Mouse (Mus musculus) urinary bladder, postnatal 36 days (tissue): ENCODE data around the gene Lcn3.
"Not testable (repeated sequence)": the region's sequence is repeated elsewhere in the genome, so short reads cannot be mapped to it uniquely, and the experiment has no call there.

ENCODE experiments used
- DNase-seq, 2 experiments: peaks; one replicate each; pipeline ENCODE4 v3.0.0; 2022; ENCODE audit warnings: low spot score in 2 of 2, mixed read lengths in 1 of 2

The Lcn3 gene

DNA sequence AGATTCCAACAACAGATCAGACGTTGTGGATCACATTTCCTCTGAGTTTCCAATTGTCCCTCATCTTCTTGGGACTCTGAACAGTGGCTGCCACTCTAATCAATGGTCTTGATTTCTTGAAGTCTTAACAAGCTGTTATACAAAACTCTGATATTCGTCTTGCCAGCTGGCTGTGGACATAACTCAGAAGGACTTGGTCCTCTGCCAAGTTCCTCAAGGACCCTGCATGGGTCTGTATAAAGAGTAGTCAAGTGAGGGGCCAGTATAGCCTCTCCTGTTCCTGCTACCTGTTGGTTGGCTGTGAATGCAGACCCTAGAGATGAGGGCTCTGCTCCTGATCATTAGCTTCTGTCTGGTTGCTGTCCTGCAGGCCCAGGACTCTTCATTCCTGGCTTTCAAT lies at the start of gene Lcn3:
Gene Lcn3 (plus strand): TSS at position 301 of the 400 bp plus-strand sequence.
- no peak for DNase-seq

DNA sequence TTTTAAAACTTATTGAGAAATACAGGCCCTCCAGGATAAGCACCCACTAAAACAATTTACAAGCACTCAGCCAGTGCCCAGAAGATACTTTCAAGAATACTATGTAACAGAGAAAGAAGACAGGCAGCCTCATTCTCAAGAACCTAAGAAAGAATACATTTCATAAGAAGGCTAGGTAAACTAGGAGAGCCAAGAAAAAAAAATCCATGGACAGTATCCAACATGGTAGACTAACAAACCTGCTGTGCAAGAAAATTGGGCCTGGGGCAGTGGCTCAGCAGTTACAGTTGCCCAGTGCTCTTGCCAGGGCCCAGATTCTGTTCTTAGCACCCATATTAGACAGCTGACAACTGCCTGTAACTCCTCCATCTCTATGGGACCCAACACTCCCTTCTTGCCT lies 48.1 kb upstream of the Lcn3 start:
- no peak for DNase-seq

DNA sequence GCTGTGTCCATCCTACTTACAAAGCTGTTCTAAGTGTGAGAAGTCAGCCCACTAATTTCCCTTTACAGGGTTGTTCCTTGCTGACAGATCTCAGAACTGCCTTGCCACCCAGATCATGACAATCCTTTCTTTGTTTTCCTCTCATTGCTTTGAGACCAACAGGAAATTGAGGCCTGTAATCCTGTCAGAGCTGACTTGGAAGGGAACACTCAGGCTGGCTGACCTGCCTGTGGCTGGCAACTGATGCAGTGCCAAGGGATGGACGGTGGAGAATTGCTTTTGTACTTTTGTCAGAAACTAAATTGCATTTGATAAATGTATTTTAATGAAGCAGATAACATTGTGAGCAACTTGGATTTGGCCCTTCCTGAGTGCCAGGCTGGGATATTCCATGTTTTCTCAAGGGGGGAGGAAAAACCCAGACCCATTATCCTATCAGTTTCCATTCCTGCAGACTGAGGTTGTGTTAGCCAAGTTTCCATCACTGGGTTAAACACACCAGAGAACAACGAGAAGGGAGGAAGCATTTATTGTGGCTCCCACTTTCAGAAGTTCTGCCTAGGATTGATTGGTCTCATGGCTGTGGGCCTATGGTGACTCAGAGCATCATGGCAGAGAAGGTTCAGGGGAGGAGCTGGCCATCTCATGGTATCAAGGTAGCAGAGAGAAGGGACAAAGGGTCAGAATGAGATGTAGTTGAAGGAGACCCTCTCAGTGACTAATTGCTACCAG lies 32.0 kb upstream of the Lcn3 start:
- DNase-seq, result no peak

DNA sequence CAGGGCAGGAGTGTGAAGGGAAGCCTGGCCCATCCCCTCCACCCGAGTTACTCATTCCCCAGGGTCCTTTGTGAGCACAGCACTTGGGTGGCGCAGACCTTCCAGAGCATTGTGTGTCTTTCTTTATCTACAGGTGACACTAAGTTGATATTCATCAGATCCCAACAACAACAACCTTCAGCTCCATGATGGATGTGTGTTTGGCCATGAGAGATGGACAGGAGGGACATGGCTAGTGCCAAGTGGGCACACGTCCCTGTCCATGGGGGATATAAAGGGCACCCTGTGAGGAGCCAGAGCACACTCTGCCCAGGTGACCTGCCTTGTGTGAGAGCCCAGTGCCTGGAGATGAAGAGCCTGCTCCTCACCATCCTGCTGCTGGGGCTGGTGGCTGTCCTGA lies 28.7 kb upstream of the Lcn3 start, which contains the start of gene Obp2b:
Gene Obp2b (plus strand): TSS at position 301 of the 400 bp plus-strand sequence.
- not testable (repeated sequence) for DNase-seq

DNA sequence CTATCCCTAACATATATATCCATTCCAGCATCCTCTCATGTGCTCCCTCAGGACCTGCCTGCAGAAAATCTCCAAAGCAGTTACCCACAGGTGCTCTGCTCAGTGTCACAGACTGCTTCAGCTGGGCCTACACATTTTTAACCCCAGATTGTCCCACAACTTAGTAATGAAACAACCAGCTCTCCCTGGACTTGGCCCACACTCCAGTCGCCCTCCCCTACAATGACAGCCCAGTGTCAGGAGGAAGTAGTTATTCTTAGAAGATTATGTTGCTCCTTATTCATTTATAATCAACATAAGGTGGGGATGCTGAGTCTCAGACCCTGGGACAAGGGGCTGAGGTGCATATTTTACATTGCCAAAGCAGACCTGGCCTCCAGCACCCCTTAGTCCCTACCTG lies 23.7 kb upstream of the Lcn3 start:
- DNase-seq, result no peak

DNA sequence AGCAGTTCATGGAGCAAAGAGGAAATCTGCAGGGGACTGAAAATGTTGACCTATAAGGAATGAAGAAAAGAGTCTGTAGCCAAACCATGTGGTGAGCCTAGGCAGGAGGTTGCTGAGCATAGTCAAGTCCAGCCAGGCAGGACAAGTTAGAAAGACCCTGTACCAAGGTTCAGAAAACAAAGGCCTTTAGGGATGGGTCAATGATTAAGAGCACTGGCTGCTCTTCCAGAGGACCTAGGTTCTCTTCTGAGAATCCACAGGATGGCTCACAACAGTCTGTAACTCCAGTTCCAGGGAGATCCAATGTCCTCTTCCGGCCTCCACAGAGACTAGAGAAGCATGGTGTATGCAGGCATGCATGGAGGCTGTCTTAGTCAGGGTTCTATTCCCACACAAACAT lies 11.2 kb upstream of the Lcn3 start:
- DNase-seq, result no peak

DNA sequence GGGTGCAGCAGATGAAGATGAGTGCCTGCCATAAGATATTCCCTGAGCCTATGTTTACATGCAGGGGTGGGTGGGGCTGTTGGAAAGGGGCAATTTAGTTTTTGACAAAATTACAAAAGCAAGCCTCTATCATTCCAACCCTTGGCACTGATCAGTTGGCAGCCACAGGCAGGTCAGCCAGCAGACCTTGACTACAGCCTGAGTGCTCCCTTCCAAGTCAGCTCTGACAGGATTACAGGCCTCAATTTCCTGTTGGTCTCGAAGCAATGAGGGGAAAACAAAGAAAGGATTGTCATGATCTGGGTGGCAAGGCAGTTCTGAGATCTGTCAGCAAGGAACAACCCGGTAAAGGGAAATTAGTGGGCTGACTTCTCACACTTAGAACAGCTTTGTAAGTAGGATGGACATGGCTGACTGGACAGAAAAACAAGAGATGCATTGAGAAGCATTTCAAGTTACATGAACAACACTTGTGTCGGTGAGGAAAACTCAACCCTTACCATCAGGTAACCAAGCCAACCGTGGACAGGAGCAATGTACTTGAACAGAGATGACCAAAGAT lies 7.2 kb upstream of the Lcn3 start:
- DNase-seq, result no peak

DNA sequence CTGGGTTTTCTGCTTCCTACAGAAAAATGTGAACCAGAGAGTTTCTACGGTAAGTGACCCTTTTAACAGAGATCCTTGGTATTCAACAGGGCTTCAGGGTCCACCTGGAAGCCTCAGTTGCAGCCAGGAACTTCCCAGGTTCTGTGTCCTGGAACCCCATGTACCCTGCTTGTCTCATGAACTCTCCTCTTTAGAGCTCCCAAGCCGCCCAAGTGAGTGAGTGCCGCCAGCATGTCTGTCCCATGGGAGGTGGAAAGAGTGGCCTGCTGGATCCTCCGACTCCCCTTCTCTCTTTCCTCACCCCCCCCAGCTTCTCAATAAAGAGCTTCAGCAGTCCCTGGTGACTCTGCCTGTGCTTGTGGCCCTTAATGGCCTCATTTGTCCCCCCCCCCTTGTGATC lies 2.4 kb downstream of the Lcn3 start:
- DNase-seq, result no peak

DNA sequence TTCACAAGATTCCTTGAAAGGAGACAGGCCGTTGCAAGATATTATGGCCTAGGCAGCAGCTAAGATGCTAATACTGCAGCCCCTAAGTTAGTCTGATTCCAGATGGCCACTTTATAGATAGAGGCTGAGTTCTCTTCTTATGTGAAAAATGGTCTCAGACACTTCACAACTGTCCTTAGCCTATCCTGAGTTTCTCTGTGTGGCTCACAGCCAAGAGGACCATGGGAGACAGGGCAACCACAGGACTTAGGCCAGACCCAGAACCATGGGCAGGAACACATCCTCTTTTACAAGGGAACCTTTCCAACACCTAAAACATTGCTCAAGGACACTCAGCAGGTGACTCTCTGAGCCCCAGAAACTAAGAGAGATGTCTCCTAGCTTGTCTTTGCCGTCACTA lies 8.1 kb downstream of the Lcn3 start:
- no peak for DNase-seq

DNA sequence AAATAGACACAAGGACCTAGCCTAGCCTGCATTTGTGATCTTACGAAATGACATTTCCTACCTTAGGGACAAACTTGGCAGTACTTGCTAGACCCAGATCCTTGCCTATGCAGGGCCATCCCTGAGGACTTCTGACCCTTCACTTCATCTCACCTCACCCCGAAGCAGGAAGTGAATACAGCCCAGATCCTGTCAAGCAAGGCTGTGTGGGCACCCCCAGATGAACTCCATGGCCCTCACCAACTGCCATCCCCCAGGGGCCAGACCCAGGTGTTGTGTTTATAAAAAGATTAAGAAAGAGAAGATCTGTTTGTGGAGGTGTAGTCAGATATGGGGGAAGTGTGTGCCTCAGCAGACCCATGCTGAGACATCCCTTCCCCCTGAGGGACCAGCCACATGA lies 9.3 kb downstream of the Lcn3 start:
- no peak for DNase-seq

DNA sequence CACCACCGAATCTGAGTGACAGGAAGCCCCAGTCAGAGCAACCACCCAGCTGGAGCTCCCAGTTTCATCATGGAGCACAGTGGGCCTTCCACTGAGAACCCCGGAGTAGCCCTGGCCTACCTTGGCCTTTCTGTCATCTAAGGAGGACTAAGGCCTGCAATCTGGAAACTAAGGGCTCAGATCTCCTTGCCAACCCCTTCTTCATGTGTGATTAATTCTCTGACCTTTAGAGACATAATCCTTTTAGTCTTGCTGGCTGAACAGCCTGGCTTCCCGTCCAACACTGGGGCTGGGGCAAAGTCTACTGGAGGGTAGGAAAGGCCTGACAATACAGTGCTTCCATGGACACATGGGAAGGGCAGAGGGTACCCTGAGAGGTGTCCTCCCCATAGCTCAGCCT lies 10.6 kb downstream of the Lcn3 start:
- no peak for DNase-seq

DNA sequence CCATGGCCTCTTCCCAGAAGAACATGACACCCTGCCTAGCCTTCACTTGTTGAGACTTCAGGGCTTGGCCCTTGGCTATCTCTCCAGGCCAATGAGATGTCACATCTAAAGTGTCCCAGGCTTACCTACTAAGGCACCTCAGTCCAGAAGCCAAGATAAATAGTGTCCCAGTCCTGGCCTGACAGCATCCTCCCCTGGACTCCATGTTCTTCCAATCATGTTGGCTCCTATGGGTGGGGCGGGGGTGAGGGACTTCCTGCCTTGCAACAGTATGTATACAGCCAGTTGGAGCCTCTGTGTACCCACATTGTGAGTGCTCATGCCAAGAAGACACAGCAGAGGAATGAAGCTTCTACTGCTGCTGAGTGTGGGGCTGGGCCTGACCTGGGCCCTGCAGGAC lies 11.3 kb downstream of the Lcn3 start, which contains the start of gene Lcn11:
Gene Lcn11 (plus strand): TSS at position 301 of the 400 bp plus-strand sequence.
- DNase-seq, result no peak

DNA sequence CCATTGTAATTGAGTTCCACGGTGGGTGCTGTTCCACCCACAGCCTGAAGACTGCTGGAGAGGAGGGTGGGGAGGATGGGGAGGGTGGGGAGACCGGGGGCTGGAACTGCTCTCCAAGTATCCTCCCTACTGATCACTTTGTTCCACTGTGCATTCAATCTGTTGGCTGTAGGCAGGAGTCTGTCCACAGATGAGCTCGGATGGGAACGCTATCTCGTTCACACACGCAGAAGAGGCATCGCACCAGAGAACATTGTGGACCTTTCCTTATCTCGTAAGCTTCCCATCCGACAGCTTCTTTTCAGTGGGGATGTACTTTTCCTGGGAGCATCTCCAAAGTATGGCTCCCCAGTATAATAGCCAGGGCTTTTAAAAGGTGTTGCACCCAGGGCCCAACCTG lies 13.7 kb downstream of the Lcn3 start:
- no peak for DNase-seq

DNA sequence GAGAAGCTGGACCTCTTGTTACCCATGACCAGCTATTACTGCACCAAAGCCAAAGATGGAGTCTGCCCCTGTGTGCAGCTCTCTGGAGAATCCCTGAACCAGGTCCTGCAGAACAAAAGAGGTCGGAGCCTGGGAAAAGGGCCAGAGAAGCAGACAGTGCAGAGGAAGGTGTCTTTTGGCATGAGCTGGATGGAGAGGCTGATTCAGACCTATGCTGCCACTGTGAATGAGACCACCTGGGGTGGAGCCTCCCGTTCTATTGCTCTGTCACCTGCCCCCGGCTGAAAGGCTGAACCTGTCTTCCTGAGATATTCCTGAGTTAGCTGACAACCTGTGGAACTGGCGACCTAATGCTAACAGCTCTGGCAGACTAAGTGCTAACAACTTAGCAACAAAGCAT lies 15.6 kb downstream of the Lcn3 start:
- DNase-seq, result no peak

DNA sequence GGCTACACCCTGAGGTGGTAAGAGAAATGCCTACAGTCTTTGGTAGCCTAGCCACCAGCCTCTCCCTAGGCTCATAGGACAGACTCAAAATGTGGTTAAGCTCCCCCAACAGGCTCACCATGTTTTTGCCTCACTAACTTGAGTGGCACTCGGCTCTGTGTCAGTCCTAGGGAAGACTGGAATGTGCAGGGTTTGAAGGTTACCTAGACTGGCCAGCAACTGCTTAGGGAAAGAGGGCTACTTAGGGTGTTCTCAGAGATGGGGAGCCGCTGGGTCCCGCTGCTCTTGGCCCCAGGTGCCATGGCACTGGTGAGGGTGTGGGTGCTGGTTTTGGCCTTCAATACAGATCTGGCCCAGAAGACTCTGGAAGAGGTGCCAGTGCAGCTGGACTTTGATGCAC lies 16.6 kb downstream of the Lcn3 start, which contains the start of gene Gm13539:
Gene Gm13539 (plus strand): TSS at position 301 of the 400 bp plus-strand sequence.
- DNase-seq, result no peak

DNA sequence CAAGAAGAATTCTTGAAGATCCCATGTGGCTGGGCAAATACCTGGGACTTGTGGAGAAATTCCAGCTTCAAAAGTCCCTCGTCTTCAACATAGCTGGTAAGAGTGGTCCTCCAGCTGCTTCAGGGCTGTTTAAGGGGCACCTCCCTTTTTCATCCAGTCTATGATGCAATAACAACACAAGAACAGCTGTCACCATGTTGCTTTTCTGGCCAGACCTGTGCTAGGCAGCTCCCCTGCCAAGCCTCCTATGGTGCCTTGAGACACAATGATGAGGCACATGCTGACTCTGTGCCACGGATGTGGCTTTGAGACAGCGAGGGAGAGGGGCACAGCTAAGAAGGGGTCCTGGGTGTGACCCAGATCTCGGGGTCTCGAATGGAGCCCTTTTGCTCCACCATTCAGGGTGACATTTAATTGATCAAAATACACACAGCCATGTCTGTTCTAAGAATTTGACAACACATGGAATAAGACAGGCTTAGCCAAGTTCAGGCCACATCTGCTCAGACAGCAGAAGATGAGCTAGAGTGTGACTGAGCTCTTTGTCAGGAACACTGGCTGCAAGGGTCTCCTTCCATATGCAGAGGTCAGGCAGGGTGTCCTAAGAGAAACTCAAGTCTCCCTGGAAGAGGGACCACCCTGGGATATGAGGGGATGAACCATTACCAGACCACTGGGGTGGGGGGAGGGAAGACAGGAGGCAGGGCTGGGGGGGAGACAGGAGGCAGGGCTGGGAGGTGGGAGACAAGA lies 20.4 kb downstream of the Lcn3 start:
- DNase-seq, result no peak

DNA sequence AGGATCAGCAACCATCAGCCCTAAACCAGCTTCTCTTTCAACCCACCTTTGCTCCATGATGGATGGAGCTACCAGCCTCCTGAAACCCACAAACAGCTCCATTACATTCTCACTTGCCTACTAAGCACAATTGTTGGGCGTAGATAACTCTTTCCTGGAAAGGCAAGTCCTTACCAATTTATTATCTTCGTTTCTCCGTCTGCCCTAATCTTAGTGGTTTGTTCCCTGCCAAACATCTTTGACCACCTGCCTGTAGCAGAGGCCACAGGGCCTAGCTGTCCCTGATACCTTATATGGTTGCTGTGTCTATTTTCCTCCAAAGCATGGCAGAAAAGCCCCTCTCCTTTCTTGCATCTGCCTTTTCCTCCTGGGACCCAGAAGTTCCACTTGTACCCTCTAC lies 23.7 kb downstream of the Lcn3 start:
- DNase-seq, result no peak

DNA sequence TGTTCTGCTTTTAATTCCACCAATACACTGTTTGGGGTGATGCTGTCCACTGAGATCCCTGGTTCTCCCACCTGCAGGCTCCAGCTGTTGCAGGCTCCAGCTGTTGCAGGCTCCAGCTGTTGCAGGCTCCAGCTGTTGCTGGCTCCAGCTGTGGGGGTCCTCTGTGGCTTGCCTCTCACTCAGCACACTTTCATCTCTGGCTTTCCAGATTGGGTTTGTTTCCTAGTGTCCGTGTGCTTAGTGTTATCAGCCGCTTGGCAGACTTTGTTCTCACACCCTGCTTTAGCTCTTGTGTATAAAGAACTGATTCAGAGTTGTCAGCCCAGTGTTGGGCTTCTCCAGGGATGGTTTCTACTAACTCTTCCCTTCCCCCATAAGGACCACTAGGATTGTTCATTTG lies 32.3 kb downstream of the Lcn3 start:
- DNase-seq, result no peak

DNA sequence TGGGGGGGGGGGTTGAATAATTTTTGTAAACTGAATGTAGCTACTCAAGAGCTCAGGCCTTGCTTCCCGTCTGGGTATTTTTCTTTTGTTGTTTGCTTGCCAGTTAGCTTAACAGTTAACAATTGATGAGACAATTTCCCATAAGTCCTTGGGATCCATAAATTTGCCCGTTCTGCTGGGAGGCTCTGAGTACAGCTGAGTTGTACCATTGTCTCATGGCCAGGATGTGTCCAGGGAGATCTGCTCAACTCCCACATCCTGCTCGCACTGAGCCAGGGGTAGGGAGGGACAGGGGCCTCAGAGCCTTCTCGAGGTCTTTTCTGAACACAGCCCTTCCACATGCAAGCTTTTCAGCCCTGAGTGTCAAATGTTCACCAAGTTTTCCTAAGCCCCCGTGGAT lies 32.7 kb downstream of the Lcn3 start:
- no peak for DNase-seq

DNA sequence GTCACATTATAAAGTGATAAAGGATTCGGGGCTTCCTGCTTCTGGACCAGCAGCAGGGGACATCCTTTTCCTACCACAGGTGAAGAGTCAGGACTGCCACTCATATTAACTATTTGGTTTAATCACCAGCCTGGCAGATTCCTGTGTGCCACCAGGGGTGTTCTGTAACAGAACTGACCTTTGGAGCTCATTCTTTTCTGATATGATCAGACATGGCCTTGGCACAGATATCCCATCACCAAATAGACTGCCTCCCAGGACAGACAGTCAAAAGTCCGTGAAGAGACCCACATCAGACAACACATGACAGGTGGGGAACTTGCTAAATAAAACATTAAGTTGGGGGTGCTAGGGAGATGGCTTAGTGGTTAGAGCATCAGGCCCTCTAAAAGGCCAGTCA lies 46.3 kb downstream of the Lcn3 start:
- no peak for DNase-seq

DNA sequence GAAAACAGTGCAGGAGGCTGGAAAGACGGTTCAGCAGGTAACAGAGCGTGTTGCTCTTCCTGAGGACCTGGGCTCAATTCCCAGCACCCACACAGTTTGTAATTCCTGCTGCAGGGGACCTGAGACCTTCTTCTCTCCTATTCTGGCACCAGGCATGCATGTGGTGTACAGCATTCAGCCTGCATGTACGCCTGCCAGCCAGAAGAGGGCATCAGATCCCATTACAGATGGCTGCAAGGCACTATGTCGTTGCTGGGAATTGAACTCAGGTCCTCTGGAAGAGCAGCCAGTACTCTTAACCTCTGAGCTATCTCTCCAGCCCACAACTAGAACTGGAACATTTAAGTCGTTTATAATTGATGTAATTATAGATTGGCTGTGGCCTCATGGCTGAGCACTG lies 48.0 kb downstream of the Lcn3 start:
- no peak for DNase-seq

DNA sequence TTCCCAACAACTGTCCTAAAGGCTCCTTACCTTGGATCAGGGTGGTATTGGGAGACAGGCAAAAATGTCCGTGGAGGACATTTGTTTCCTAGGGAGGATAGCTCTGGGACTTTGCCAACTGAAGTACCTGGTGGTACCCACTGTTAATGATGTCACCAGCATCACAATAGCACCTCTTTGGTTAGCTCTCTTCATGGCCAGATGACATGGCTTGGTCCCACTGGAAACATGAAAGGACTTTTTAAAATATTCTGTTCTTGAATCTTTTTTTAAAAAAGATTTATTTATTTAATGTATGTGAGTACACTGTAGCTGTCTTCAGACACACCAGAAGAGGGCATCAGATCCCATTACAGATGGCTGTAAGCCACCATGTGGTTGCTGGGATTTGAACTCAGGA lies 50.4 kb downstream of the Lcn3 start, which contains the start of gene Glt6d1:
Gene Glt6d1 (minus strand): TSS at position 101 of the 400 bp plus-strand sequence.
- DNase-seq, result not testable (repeated sequence)
